Mouse (Mus musculus): ENCODE results near the gene Olfr1228.

Gene Olfr1228

GRCm38 (mm10) chr2:89253962-89254361, at the start of gene Olfr1228:
Gene Olfr1228 (minus strand): TSS chr2:89254062.
- no peak for DNase-seq (ENCODE audit: extremely low read depth, low read depth, low spot score)

GRCm38 (mm10) chr2:89297168-89297567, 43.3 kb upstream of the Olfr1228 start, which contains the start of gene Olfr1230:
Gene Olfr1230 (minus strand): TSS chr2:89297268.
- no peak for DNase-seq (ENCODE audit: extremely low read depth, low read depth, low spot score)

GRCm38 (mm10) chr2:89287914-89288313, 34.1 kb upstream of the Olfr1228 start, which contains the start of gene Olfr1229:
Gene Olfr1229 (minus strand): TSS chr2:89288014.
- no peak for DNase-seq (ENCODE audit: extremely low read depth, low read depth, low spot score)

- no peak for DNase-seq (ENCODE audit: extremely low read depth, low read depth, low spot score)
Observed at GRCm38 (mm10) chr2:89199948-89200347, 53.9 kb downstream of the Olfr1228 start, which contains the start of gene Olfr1226. Gene Olfr1226 (minus strand): TSS chr2:89200048.

Measured in fat pad, adult 2 months (tissue).